Mouse (Mus musculus) hindbrain, embryonic 15.5 days (tissue): ENCODE measurements around the gene Npb. TPM values are rescaled to one million over a fixed set of nuclear protein-coding genes. Genes with fewer than 3 reads are reported as not detected.

Experiments
- ATAC-seq: fragments of 200-750 bp; cut with Nextera tagmentation; 2 replicates; pipeline ENCODE4 v1.8.0; 2017; ENCODE audit warnings: low read depth, moderate number of reproducible peaks, moderate TSS enrichment; ENCODE audit not compliant: low FRiP score
- H3K27ac ChIP-seq: fragments of 300-500 bp; sonication (generic); replicated peaks from 2 replicates; pipeline ENCODE4 v1.5.1; 2015; ENCODE audit warnings: mild to moderate bottlenecking, inconsistent platforms
- H3K27me3 ChIP-seq: fragments of 300-500 bp; sonication (generic); 2 replicates; pipeline ENCODE4 v1.6.1; 2015; ENCODE audit warnings: control low read depth, inconsistent platforms
- H3K36me3 ChIP-seq: fragments of 300-500 bp; sonication (generic); 2 replicates; pipeline ENCODE4 v1.6.1; 2015; ENCODE audit warnings: control low read depth, inconsistent platforms
- H3K4me1 ChIP-seq: fragments of 300-500 bp; sonication (generic); replicated peaks from 2 replicates; pipeline ENCODE4 v1.6.1; 2015; ENCODE audit warnings: control low read depth, inconsistent platforms
- H3K4me2 ChIP-seq: fragments of 300-500 bp; sonication (generic); 2 replicates; pipeline ENCODE4 v1.6.1; 2015; ENCODE audit warnings: moderate library complexity, mild to moderate bottlenecking, inconsistent platforms
- H3K4me3 ChIP-seq: fragments of 300-500 bp; sonication (generic); 2 replicates; pipeline ENCODE4 v1.5.1; 2015; ENCODE audit warnings: mild to moderate bottlenecking, inconsistent platforms
- H3K9ac ChIP-seq: fragments of 300-500 bp; sonication (generic); 2 replicates; pipeline ENCODE4 v1.6.1; 2015; ENCODE audit warnings: inconsistent platforms
- H3K9me3 ChIP-seq: fragments of 300-500 bp; sonication (generic); 2 replicates; pipeline ENCODE4 v1.6.1; 2016; ENCODE audit warnings: control low read depth, inconsistent platforms
- WGBS: fragments of 180-500 bp; shearing (Covaris S2); methylation state at CpG from one replicate; pipeline ENCODE4 v1.1.7; 2015; 5-methylcytosine and 5-hydroxymethylcytosine counted together
- polyA plus RNA-seq: library from polyadenylated mRNA; unstranded; fragments of >200 nt; fragmentation: Nextera tagmentation; extraction: Ambion mirVana; gene quantifications from 2 replicates; pipeline ENCODE4 v1.2.1, GENCODE M21; 2015

Npb gene
- polyA plus RNA-seq, 1 experiment from 2014 or later, result 0.71 TPM

DNA sequence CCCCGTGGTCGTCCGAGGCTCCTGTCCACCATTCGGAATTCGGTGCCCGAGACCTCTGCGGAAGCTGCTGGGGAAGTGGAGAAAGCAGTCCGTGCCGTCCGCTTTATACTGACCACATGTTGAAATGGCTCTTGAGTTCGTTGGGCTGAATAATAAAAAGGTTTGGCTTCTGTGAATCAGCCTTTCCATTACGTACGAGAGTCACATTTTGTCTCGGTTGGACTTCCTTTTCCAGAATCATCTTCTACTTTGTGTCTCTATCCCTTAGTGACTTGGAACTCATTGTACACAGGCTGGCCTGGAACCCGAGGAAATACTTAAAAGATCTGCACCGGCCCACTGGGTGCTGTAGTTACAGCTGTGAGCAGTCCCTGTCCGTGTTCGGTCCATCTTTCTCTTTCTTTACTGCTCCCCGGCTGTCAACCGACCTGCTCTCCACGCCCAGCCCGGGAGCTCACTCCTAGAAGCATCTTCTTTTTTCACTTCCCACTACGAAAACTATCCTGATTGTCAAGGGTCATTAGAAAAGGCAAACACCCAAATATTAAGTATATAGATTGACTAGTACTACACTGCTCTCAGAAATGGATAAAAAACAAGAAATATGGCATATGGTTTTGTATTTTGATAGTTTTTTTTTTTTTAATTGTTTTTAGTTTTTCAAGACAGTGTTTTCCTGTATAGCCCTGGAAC, 34.5 kb upstream of the Npb start:
- ATAC-seq, result peak; percentile 7; the same call in 1 of the 2 replicates

DNA sequence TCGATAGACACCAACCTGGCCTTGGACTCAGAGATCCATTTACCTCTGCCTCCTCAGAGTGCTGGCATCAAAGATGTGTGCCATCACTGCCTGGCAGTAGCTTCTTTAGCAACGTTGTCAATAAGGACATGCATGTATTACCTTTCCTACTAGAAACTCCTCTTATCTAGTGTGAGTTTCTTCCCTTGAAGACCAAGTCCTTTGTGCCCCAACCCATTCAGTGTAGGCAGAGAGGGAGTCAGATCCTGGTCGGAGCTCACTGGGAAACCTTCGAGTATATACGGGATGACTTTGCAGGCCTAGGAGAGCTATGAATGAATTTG, 34.0 kb upstream of the Npb start:
- H3K27ac ChIP-seq, result no peak overlapping the region
- 45% methylated on average over 5 of the region's 5 CpGs for WGBS
- peak overlapping the region; percentile 94 for H3K4me2 ChIP-seq
- peak overlapping the region; percentile 68 for H3K4me3 ChIP-seq
- peaks cover 36% of the 10 kb centered on the region for H3K4me1 ChIP-seq
- peak overlapping the region; percentile 73; the same call in 1 of the 2 replicates for H3K9ac ChIP-seq
- H3K9me3 ChIP-seq, result no peaks in the 10 kb centered on the region
- no peaks in the 10 kb centered on the region for H3K27me3 ChIP-seq
- no peak for ATAC-seq
- H3K36me3 ChIP-seq, result peaks cover 37% of the 10 kb centered on the region

More for the DNA sequence above, 34.5 kb upstream of the Npb start:
- H3K9me3 ChIP-seq, result no peaks in the 10 kb centered on the region
- peaks cover 31% of the 10 kb centered on the region for H3K4me1 ChIP-seq
- WGBS, result 0% methylated on average over 23 of the region's 23 CpGs
- H3K27me3 ChIP-seq, result no peaks in the 10 kb centered on the region
- peak overlapping the region; percentile 73 for H3K9ac ChIP-seq
- peak overlapping the region; percentile 87 for H3K27ac ChIP-seq
- peak overlapping the region; percentile 94 for H3K4me2 ChIP-seq
- H3K36me3 ChIP-seq, result peaks cover 32% of the 10 kb centered on the region
- peak overlapping the region; percentile 68 for H3K4me3 ChIP-seq

DNA sequence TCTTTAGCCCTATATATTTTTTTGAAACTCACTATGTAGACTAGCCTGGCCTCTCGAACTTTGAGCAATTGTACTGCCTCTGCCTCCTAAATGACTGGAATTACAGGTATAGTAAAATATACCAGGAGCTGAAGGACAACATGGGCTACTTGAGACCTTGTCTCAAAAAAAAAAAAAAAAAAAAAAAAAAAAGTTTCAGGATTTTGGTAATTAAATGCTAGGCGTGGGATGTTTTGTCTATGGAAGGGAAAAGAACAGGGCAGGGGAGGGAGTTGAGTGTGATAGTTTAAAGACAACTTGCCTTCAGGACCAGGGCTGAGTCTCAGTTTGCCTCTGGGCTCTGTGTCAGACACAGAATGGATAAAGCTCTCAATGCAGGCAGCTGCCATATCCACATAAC, 33.2 kb upstream of the Npb start:
- WGBS, result 86% methylated on average over 2 of the region's 2 CpGs
- Histone ChIP-seq H3K4me1 (peaks cover 45% of the 10 kb centered on the region), H3K36me3 (peaks cover 36% of the 10 kb centered on the region), H3K27me3 (no peaks in the 10 kb centered on the region), H3K9ac (no peak overlapping the region), H3K4me2 (no peak overlapping the region), H3K4me3 (no peak overlapping the region), H3K9me3 (no peaks in the 10 kb centered on the region), H3K27ac (no peak overlapping the region)
- no peak for ATAC-seq

DNA sequence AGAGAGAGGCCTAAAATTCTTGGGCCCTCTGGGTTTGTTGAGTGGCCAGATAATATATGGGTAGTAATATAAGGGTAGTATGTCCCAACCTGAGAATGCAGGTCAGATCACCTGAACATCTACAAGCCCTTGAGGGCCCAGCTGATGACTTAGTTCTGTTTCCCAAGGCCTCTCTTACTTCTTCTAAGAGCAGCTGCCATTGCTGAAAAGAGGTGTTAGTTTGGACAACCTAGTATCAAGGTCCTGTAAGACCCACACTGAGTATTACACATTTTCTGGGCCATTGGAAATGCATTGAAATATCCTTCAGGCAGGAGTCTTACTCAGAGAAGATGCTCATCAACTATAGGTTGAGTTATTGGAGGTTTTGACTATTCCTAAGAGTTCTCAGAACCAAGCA, 32.3 kb upstream of the Npb start:
- peaks cover 47% of the 10 kb centered on the region for H3K4me1 ChIP-seq
- peaks cover 27% of the 10 kb centered on the region for H3K36me3 ChIP-seq
- no peak overlapping the region for H3K9ac ChIP-seq

DNA sequence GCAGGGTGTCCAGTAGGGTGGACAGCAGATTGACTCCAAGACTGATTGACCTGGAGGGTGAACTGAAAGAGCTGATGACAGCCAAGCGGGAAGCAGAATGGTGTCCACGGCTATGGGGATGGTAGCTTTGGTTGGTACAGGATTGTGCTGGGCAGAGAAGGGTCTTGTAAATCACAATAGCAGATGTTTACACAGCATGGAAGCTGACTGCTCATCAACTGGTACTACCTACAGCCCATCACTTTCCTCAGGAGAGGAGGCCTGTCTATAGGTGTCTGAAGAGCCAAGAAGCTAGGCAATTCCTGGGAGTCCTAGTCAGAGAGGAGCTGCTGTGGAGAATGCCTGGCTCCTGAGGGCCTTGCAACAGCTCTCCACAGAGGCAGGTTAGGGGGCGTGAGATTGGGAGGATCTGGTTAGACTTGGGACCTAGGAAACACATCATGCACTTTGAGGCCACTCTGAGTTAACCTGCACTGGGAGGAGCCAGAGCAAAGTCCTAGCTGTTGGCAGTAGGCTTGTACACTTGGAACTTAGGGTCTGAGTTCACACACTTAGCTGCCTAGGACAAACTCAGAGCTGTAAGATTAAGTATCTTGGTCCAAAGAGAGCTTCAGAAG, 31.8 kb upstream of the Npb start:
- H3K9ac ChIP-seq, result no peak overlapping the region
- no peaks in the 10 kb centered on the region for H3K9me3 ChIP-seq
- no peaks in the 10 kb centered on the region for H3K27me3 ChIP-seq
- ATAC-seq, result no peak
- no peak overlapping the region for H3K4me2 ChIP-seq
- peaks cover 24% of the 10 kb centered on the region for H3K36me3 ChIP-seq
- H3K4me1 ChIP-seq, result peaks cover 41% of the 10 kb centered on the region
- WGBS, result 87% methylated on average over 3 of the region's 3 CpGs
- H3K27ac ChIP-seq, result 0 out of 2 replicates have a peak overlapping the region, but pooled peaks have one; percentile 17
- H3K4me3 ChIP-seq, result no peak overlapping the region

More for the DNA sequence above, 32.3 kb upstream of the Npb start:
- H3K27ac ChIP-seq, result no peak overlapping the region
- no peak overlapping the region for H3K4me2 ChIP-seq
- H3K27me3 ChIP-seq, result no peaks in the 10 kb centered on the region
- ATAC-seq, result no peak
- H3K9me3 ChIP-seq, result no peaks in the 10 kb centered on the region
- H3K4me3 ChIP-seq, result no peak overlapping the region

DNA sequence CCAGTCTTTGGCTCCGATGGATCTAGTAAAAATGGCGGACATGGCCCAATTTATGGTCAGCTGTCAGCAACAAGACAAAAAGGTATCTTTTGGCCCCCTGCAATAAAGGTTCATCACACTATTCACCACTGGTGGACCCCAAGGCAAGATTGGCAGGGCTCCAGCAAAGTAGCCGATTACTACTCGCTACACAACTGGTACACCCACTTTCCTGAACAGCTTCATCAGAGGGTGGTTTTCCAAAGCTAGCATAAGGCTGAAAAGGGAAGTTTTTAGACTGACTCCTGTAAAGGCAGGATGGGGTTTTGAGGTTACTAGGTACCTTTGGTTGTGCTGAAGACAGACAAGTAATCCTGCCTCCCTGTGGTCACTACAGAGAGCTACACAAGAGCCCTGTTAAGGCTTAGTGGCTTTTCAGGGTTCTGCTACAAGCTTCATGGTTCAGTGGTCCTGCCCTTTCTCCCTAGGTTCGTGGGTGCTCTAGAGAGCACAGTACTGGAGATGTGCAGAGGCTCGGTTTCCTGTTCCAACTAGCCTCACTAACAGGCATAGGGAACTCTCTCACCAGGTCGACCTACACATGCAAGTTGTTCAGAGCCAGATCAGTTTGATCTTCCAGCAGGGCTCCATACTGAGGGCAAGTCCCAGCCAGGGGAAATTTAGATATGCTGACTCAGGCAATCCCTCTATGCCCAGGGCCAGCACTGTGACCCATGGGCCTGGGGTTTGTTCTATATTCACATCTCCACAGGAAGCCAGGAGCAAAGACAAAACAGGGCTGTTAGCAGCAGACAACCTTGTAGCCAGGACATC, 30.9 kb upstream of the Npb start:
- Histone ChIP-seq H3K9ac (no peak overlapping the region), H3K4me1 (peaks cover 42% of the 10 kb centered on the region), H3K36me3 (peaks cover 24% of the 10 kb centered on the region), H3K4me3 (no peak overlapping the region), H3K4me2 (no peak overlapping the region), H3K27ac (no peak overlapping the region), H3K9me3 (no peaks in the 10 kb centered on the region), H3K27me3 (no peaks in the 10 kb centered on the region)
- no peak for ATAC-seq
- 84% methylated on average over 7 of the region's 7 CpGs for WGBS

DNA sequence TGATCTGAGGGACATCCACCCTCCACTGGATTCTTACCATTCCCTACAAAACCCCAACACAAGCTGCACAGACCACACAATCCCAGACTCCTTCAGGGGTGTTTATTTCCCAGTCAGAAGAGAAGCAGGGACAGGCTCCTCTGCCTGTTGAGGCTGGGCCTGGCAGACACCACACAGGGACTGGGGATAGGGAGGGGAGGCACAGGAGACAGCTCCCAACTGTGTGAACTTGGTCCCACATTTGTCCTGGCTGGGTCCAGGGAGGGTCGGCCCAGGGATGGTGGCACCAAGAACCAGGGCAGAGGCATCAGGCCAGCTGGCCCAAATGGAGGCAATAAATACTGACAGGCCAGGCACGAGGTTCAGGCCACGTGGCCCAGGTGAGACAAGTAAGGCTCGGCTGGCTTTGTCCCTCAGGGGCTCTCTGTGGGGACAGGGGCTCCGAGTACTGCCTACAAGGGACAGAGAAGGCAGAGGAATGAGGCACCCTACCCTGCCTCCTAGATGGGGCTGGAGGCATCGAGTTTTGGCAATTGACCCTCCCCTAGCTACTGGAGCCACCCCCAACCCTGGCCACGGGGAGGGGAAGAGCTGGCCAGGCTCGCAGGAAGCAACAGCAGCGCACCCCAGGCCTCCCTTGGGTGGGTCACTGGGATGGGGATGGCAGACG, 30.1 kb upstream of the Npb start:
- Histone ChIP-seq H3K9ac (no peak overlapping the region), H3K27me3 (no peaks in the 10 kb centered on the region), H3K9me3 (no peaks in the 10 kb centered on the region), H3K36me3 (peaks cover 24% of the 10 kb centered on the region), H3K27ac (no peak overlapping the region), H3K4me3 (no peak overlapping the region), H3K4me2 (no peak overlapping the region), H3K4me1 (peaks cover 46% of the 10 kb centered on the region)
- ATAC-seq, result no peak
- WGBS, result 91% methylated on average over 10 of the region's 10 CpGs

DNA sequence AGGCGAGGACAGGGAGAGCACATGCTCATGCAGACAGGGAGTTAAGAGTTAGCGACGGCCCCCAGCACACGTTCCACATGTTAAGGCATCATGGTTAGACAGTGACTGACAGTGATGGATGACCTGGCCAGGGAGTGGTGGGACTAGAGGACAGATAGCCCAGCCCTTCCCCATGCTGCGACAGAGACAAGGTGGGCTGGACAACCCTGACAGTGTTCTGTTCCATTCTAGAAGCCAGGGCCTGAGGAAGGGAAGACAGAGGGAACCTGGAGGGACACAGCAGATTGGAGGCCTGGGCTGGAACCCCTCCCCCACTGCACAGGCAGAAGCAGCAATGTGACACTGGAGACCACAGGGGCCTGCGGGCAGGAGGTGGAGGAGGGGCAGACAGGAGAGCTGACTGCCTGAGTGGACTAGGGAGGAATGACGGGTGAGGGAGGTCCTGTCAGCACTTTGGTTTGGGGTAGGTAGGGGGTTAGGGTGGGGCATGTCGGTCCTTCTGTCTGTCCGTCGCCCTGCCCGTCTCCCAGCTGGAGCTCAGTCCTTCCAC, 29.5 kb upstream of the Npb start:
- Histone ChIP-seq H3K4me3 (no peak overlapping the region), H3K27me3 (no peaks in the 10 kb centered on the region), H3K9ac (no peak overlapping the region), H3K4me2 (no peak overlapping the region), H3K27ac (no peak overlapping the region), H3K9me3 (no peaks in the 10 kb centered on the region), H3K4me1 (peaks cover 44% of the 10 kb centered on the region), H3K36me3 (peaks cover 24% of the 10 kb centered on the region)
- 83% methylated on average over 11 of the region's 11 CpGs for WGBS
- ATAC-seq, result no peak

DNA sequence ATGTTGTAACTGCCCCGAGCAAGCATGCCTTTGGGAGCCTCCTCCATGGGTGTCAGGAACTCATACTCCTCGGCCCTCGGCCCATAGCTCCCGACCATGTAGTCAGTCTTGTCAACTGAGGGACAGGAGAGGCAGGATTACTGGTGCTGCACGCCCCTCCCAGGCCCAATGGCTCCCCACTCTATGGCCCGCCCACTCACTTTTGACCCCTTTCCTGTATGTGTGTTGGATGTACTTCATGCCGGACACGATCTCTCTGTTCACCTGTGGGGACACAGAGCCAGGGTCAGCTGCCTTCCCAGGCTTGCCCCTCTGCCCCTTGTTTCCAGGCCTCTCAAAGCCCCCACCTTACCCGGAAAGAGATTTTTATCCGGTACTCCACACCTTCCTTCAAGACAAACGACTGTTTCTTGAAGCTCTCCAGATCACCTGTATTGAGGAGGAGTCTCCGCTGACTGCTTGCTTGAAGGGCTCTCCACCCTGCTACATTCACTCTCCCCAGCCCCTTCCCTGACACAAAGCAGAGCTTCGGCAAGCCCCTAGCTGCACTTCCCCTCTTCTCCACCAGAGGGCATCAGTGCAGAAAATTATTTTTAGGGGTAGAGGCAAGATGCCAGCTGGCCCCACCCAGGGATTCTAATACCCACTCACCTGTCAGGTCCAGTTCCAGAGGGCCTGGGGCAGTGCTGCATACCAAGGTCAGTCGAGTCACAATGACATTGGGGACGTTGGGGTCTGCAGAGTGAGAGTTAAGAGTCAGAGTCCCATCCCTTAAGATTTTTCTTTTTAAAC, 28.8 kb upstream of the Npb start:
- WGBS, result 68% methylated on average over 15 of the region's 15 CpGs
- H3K4me1 ChIP-seq, result peaks cover 37% of the 10 kb centered on the region
- peak overlapping the region; percentile 84 for H3K4me2 ChIP-seq
- H3K36me3 ChIP-seq, result peaks cover 24% of the 10 kb centered on the region
- peak overlapping the region; percentile 97 for H3K9ac ChIP-seq
- H3K27ac ChIP-seq, result 0 out of 2 replicates have a peak overlapping the region, but pooled peaks have one; percentile 96
- H3K9me3 ChIP-seq, result no peaks in the 10 kb centered on the region
- ATAC-seq, result no peak
- H3K4me3 ChIP-seq, result peak overlapping the region; percentile 76
- H3K27me3 ChIP-seq, result no peaks in the 10 kb centered on the region

DNA sequence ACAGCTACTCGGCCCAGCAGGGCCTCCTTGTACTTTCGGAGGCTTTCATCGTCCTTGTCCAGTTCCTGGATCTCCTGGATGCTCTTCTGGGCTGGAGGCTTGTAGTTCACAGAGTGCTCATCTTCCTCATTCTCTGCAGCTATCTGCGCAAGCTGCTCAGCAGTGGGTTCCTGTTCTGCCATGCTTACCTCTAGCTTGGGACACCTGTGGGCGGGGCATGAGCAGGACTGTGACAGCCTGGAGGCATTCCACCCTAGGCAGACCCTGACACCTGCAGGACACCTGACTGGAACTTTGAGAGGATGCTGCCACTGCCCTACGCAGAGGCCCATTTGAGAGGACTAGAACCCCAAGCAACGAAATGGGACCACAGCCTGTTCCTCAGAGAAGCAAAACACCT, 28.1 kb upstream of the Npb start:
- H3K4me2 ChIP-seq, result peak overlapping the region; percentile 84
- WGBS, result 62% methylated on average over 7 of the region's 7 CpGs

DNA sequence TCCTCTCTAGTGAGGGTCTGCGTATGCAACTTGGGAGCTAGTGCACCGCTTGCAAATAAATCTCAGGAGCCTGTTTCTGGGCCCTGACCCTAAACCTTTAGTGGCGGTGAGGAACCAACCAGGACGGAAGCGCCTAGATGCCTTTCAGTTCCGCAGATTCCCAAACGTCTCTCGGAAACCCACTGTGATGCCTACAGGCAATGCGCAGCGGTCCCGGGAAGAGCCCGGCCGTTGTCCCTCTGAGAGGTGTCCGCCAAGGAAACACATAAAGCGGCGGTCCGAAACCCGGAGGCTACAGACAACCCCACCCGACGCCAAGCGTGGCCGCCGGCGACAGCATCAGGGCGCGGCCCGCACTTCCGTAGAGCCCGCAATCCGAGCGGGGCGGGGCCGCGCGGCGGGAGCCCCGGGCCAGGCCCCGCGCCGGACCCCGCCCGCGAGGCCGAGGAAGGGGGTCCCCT, 27.4 kb upstream of the Npb start:
- peak overlapping the region; percentile 84 for H3K4me2 ChIP-seq
- under 1% methylated on average over 44 of the region's 44 CpGs for WGBS
- no peaks in the 10 kb centered on the region for H3K9me3 ChIP-seq
- peak; percentile 42 for ATAC-seq
- peak overlapping the region; percentile 76 for H3K4me3 ChIP-seq
- no peaks in the 10 kb centered on the region for H3K27me3 ChIP-seq
- peak overlapping the region; percentile 96 for H3K27ac ChIP-seq
- peaks cover 34% of the 10 kb centered on the region for H3K4me1 ChIP-seq
- H3K36me3 ChIP-seq, result peaks cover 36% of the 10 kb centered on the region
- H3K9ac ChIP-seq, result peak overlapping the region; percentile 97

More for the DNA sequence above, 28.1 kb upstream of the Npb start:
- Histone ChIP-seq H3K4me1 (peaks cover 34% of the 10 kb centered on the region), H3K9me3 (no peaks in the 10 kb centered on the region), H3K36me3 (peaks cover 29% of the 10 kb centered on the region), H3K27me3 (no peaks in the 10 kb centered on the region), H3K27ac (peak overlapping the region; percentile 96), H3K4me3 (peak overlapping the region; percentile 76), H3K9ac (peak overlapping the region; percentile 97)
- no peak for ATAC-seq
